Mouse (Mus musculus) kidney, postnatal 10 days (tissue): ENCODE data around the gene Ric1.

ENCODE experiments used
- DNase-seq: peaks from one replicate; pipeline ENCODE4 v3.0.0; 2021; ENCODE audit warnings: mixed read lengths

Gene Ric1

DNA sequence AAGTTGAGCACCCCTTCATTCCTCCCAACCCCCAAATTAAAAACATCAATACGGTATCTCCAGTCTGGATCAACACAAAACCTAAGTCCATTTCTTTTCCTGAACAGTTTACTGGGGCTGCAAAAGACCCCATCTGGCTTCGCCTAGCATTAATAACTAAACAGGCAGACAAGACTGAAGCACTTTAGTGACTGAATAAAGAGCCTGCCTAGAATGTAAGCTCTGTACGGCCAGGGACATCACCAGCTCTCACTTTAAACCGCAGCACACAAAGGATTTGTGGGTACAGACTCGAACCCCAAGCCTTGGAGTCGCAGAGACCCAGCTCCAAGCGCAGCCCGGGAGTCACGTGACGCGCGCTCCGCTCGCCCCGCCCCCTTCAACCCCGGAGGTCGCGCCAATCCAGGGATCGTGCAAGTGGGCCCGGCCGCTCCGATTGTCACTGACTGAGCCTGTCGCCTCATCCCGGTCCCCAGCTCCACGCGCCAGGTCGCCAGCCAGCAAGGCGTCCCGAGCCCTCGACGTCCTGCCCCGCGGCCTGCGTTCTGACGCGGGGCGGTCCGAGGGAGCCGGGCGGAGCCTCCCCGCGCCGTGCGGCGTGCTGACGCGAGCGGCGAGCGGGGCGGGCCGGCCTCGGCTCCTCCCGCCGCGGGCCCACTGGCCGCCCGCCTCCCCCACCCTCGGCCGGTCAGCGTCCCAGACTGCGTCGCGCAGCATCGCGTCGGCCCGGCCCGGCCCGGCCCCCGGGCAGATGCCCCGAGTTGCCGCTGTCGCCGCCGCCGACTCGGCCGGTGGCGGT, at the start of gene Ric1:
Gene Ric1 (plus strand): TSS at position 646 of the 799 bp plus-strand sequence.
- peak; percentile 94 for DNase-seq

DNA sequence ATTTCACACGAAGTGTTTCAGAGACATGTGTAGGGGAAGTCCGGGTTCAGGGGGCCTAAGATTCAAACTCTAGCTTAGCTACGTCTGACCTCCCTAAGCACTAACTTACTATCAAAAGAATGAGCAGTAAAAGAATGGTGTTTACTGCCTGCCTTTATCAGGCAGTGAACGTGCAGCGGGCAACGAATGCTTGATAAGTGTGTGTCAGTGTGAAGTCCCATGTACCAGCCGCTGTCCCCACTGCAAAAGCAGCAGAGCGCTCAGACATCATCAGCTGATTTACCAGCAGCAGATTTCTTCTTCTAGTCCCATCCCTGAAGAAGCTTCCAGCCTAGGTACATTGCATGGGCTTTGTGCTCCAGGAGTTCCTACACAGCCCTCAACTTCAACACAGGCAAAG, 49.7 kb upstream of the Ric1 start:
- no peak for DNase-seq

DNA sequence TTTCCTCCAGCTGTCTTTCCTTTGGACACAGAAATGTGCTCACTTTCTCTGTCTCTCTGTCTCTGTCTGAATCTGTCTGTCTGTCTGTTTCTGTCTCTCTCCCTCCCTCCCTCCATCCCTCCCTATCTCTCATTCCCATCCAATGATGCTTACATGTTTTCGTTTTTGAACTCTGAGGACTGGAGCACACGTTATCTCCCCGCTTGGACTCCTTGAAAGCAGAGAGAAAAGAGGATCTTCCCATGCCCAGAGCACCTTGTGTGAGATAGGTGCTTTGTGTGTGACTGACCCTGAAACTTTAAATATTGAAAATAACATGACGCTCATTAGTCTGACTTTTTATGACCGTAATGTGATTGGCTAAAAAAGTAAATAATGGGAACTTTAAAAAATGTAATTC, 49.1 kb upstream of the Ric1 start:
- no peak for DNase-seq

- DNase-seq = no peak
These were observed 47.3 kb upstream of the Ric1 start for GRCm38 (mm10) chr19:29474803-29475202.

- DNase-seq = no peak
These were observed 46.9 kb upstream of the Ric1 start for GRCm38 (mm10) chr19:29475210-29475620.

DNA sequence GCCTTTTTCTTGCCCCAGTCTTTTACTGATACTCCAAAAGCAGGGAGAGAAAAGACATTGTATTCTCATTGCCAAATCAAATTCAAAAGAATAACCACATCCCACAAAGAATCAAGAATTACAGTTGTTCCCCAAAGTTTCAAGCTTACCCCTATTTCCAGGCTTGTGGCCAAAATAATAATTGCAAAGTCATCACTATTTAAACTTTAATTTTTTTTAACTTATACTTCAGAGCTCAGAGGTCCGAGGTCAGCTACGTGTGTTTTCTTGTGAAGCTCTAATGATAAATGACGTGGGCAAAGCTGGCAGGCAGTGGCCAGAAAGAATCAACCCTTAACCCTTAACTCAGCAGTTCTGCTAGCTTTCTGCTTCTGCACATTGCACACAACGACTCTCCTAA, 43.5 kb upstream of the Ric1 start:
- no peak for DNase-seq

DNA sequence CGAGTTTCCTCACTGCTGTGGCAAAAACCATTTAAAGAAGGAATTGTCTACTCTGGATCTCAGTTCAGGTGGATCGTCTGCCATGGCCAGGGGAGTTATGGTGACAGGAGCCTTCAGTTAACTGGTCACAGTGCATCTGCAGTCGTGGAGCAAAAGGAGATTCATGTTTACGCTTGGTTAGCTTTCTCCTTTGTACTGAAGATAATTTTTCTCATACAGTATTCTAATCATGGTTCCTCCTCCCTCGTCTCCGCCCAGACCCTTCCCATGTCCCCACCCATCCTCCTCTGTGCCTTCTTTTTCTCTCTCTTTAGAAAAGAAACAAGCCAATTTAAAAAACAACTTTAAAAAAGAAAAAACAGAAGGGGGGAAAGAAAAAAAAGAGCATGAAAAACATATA, 40.5 kb upstream of the Ric1 start:
- no peak for DNase-seq

DNA sequence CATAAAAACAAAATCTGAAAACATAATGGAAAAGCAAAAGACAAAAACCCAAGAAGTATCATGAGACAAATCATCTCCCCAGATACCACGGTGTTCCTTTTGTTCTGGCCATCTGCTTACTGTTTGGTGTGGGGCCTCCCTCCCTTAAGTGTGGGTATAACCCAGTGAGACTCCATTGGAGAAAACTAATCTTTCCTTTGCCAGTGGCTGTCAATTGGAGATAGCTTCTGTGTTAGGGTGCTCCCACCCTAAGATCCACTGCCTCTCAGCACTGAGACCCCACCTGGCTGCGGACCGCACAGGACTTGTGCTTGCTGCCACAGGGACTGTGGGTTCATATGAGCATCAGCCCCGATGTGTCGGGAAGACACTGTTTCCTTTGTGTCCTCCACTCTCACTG, 39.9 kb upstream of the Ric1 start:
- DNase-seq = no peak

GRCm38 (mm10) chr19:29482637-29483036, 39.4 kb upstream of the Ric1 start:
- DNase-seq = no peak

GRCm38 (mm10) chr19:29483386-29483785, 38.7 kb upstream of the Ric1 start:
- DNase-seq = no peak

DNA sequence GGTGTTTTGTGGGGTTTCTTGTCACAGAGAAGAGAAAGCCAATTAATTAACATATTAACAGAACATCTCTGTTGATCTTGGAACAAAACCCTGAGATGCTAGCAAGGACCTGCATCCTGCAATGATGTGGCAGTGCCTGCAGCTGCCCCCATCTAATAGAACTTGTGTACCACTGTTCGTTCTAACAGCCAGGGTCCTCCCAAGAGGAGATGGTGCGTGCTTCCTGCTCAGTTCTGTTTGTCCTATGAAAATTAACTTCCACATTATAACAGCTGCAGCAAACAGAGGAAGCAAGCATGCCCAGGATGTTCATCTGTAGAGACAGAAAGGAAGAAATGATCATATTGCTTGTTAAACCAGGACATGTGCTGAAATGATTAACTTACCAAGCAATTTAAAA, 37.5 kb upstream of the Ric1 start:
- no peak for DNase-seq

DNA sequence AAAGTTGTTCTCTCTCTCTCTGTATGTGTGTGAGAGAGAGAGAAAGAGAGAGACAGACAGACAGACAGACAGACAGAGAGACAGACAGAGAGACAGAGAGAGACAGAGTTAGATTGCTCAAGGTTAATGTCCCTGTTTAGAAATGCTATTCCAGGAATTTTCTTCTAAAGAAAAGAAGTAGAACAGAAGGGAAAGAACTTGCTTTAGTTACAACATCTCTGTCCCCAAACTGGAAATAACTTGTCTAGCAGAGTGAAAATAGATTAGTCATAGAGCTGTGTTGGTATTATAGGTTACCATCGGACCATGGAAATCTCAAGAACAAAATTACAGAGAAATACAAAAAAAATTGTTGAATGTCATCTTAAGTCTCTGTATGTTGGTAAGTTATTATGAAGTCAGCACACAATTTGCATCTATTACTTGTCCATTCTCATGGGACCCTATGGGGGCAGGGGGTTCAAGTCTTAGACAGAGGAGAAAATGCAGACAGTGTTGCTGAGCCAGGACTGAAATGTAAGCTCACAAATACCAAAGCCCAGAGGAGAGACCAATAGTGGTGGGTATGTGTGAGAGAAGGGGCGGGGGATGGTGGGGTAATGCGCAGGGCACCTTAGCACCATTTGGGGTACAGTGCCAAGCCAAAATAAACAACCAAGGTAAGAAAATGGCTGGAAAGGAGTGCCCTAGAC, 36.7 kb upstream of the Ric1 start:
- no peak for DNase-seq

GRCm38 (mm10) chr19:29486545-29487206, 35.4 kb upstream of the Ric1 start:
- no peak for DNase-seq

GRCm38 (mm10) chr19:29487326-29488072, 34.6 kb upstream of the Ric1 start:
- no peak for DNase-seq

DNA sequence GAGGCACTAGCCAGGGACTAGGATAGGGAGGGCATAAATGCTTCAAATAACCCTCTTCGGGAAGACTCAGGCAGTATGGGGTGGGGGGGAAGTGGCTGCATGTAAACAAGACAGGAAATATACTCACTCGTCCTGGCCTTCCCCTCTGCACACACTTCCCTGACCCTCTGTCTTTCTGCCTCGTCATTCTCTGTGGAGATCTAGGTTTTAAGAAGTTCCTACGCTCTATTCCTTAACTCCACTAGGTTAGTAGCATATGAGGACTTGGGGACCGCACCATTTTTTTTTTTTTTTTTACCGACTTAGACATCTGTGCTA, 34.0 kb upstream of the Ric1 start:
- DNase-seq = no peak

- DNase-seq = no peak
These were observed 33.7 kb upstream of the Ric1 start for GRCm38 (mm10) chr19:29488420-29488819.

DNA sequence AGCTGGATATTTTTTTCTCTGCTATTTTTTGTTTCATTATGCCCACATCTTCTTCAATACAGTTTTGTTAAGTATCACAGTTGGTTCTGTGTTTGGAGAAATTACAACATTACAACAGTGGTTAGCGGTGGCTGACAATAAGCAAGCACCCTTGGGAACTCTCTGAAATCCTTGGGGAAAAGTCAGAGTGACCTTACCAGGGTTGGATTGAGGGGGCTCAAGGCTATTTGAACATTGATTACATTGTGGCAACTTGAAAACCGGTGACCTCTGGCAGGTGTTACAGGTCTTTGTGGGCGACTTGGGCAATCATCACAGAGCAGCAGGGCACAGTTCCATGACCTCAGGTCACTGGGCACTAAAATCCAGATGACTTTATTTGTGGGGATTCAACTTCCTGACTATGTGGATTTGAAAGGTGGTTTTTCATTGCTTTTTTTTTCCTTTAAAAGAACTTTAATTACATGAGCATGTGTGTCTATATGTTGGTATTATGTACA, 32.2 kb upstream of the Ric1 start:
- DNase-seq = no peak

DNA sequence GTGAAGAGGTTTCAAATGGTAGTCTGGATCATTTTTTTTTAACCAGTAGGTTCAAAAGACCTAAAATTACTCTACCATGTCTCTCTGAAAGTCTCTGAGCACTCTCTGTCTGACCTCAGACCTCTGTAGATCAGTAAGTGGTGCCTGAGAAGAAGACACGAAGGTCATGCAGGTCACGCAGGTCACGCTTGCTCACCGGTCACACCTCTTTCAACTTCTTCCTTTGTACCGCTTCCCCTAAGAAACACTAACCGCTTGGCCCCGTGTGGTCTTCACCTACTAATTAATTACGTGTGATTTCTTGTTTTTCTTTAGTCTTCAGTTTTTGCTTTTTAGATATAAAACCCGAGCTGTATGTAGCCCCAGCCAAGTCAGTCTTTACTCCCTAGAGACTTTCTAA, 30.6 kb upstream of the Ric1 start:
- no peak for DNase-seq

GRCm38 (mm10) chr19:29494454-29494853, 27.6 kb upstream of the Ric1 start:
- DNase-seq = no peak

GRCm38 (mm10) chr19:29496001-29496597, 26.0 kb upstream of the Ric1 start:
- DNase-seq = no peak

DNA sequence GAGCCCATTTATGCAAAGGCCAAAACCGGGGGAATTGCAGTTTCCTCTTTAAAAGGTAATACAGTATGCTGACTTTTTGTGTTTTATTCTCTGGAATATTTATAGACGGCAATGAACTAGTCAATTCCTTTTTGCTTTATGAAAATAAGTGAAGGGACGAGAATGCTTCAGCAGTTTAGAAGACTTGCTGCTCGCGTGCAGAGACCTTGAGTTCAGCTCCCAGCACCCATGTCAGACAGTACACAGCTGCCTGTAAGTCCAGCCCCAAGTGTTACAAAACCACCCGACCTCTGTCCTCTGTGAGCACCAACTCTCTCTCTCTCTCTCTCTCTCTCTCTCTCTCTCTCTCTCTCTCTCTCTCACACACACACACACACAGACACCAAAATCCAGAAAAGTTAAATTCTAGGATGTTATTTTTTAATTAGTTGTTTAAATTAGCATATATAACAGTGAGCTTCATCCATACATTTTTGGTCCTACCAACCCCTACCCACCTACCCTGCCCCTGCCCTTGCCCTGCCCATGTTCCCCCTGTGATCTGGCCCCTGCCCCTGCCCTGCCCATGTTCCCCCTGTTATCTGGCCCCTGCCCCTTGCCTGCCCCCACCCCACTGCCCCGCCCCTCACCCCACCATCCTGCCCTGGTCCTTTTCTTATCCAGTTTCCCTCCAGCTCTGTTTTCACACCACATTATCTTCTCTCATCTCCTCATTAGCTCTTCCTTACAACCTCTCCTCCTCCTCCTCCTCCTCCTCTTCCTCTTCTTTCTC, 25.1 kb upstream of the Ric1 start:
- no peak for DNase-seq

- no peak for DNase-seq
These were observed 24.2 kb upstream of the Ric1 start for GRCm38 (mm10) chr19:29497874-29498273.
